24 mouse cellular contexts compared by ENCODE assay signal in the genomic region with DNA sequence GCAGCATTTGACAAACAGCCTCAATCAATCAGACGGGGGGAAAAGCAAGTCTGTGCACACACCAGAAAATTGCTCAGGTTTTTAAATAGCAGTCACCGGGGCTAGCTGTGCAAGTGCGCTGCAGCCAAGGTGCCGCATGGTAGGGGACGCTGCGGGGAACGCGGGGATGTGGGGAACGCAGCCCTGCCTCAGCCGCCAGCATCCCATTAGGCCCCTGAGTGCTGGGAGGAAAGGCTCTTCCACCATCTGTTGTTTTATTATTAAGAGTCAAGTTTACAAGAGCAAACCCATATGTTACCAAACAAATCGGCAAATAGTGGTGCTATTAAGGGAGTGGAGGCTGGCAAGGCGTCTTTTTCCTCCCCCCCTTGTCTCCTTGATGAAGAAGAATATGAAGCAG. TPM values are rescaled to one million over a fixed set of nuclear protein-coding genes. Genes with fewer than 3 reads are reported as not detected.
A peak's percentile ranks its signal among the peaks of the same experiment; 100 is the strongest.
DNase-seq lines count a peak whose midpoint lies in the region; ATAC-seq lines count a peak whose summit lies in the region.
"Had no signal": no experiment of that assay in that cellular context is flagged by ENCODE, and none has a peak within 500 bp of the region (broad histone marks: within the 10 kb centered on the region; RNA-seq: fewer than 3 reads in every experiment).

No protein-coding gene starts in this region.

- peak; percentile 53; the same call in 1 of the 2 replicates for ATAC-seq in forebrain, embryonic 13.5 days
- no peak for ATAC-seq in forebrain, embryonic 15.5 days (replicated peaks)
- ATAC-seq in midbrain, embryonic 11.5 days (ENCODE audit: low FRiP score) = no peak
- peak; percentile 18; the same call in 1 of the 2 replicates for ATAC-seq in limb, embryonic 13.5 days (ENCODE audit: low FRiP score, low read depth)
- ATAC-seq: CD4-positive, CD25-positive, alpha-beta regulatory T cell, adult 4 months; liver, embryonic 12.5 days; midbrain, embryonic 13.5 days had no signal

- peak; percentile 85 for DNase-seq in midbrain, embryonic 11.5 days (ENCODE audit: low spot score, missing footprints)
- no peak for DNase-seq in midbrain, embryonic 10.5 days (ENCODE audit: low spot score)
- peak; percentile 50 for DNase-seq in cerebellum, adult 8-10 months
- no peak for DNase-seq in thymus, postnatal 0 days (ENCODE audit: low spot score)
- DNase-seq in thymus, postnatal 4 days = no peak
- DNase-seq: adrenal gland, postnatal 36 days; gastrocnemius, postnatal 25 days; heart, adult 18-20 months; heart, postnatal 10 days; kidney, adult 11 months; kidney, postnatal 4 days; lung, adult 18-20 months; lung, postnatal 14 days; right cerebral cortex, postnatal 4 days; thymus, postnatal 25 days had no signal

- H3K27me3 ChIP-seq in forebrain, embryonic 13.5 days = peaks cover 98% of the 10 kb centered on the region
- H3K27me3 ChIP-seq in forebrain, embryonic 15.5 days = peaks cover 83% of the 10 kb centered on the region
- peaks cover 79% of the 10 kb centered on the region for H3K27me3 ChIP-seq in midbrain, embryonic 11.5 days (ENCODE audit: control insufficient read depth, insufficient read depth, low read length)
- H3K27me3 ChIP-seq in midbrain, embryonic 10.5 days (ENCODE audit: low read depth, poor library complexity, severe bottlenecking) = peaks cover 100% of the 10 kb centered on the region
- no peaks in the 10 kb centered on the region for H3K27me3 ChIP-seq in limb, embryonic 13.5 days
- H3K27me3 ChIP-seq: liver, embryonic 12.5 days had no signal

- no peak overlapping the region for H3K27ac ChIP-seq in forebrain, embryonic 13.5 days
- H3K27ac ChIP-seq in forebrain, embryonic 15.5 days (replicated peaks) = no peak overlapping the region
- no peak overlapping the region for H3K27ac ChIP-seq in midbrain, embryonic 11.5 days (ENCODE audit: low read depth, low read length)
- H3K27ac ChIP-seq in midbrain, embryonic 10.5 days (replicated peaks) = no peak overlapping the region
- no peak overlapping the region for H3K27ac ChIP-seq in limb, embryonic 13.5 days
- H3K27ac ChIP-seq: embryonic facial prominence, embryonic 15.5 days; kidney, embryonic 15.5 days; liver, embryonic 12.5 days; midbrain, embryonic 13.5 days had no signal

- no peaks in the 10 kb centered on the region for H3K36me3 ChIP-seq in forebrain, embryonic 13.5 days (ENCODE audit: poor library complexity, severe bottlenecking)
- H3K36me3 ChIP-seq in forebrain, embryonic 15.5 days = no peaks in the 10 kb centered on the region
- H3K36me3 ChIP-seq in midbrain, embryonic 11.5 days (ENCODE audit: control insufficient read depth, insufficient read depth, low read length) = no peaks in the 10 kb centered on the region
- no peaks in the 10 kb centered on the region for H3K36me3 ChIP-seq in midbrain, embryonic 10.5 days
- no peaks in the 10 kb centered on the region for H3K36me3 ChIP-seq in limb, embryonic 13.5 days
- H3K36me3 ChIP-seq: embryonic facial prominence, embryonic 15.5 days; heart, embryonic 12.5 days; kidney, embryonic 15.5 days; midbrain, embryonic 13.5 days had no signal

- H3K9ac ChIP-seq in forebrain, embryonic 13.5 days = no peak overlapping the region
- no peak overlapping the region for H3K9ac ChIP-seq in forebrain, embryonic 15.5 days (replicated peaks)
- H3K9ac ChIP-seq in midbrain, embryonic 11.5 days (ENCODE audit: low read length) = no peak overlapping the region
- no peak overlapping the region for H3K9ac ChIP-seq in limb, embryonic 13.5 days
- H3K9ac ChIP-seq: embryonic facial prominence, embryonic 15.5 days; heart, embryonic 12.5 days; kidney, embryonic 15.5 days; liver, embryonic 12.5 days; midbrain, embryonic 13.5 days had no signal

- no peaks in the 10 kb centered on the region for H3K9me3 ChIP-seq in forebrain, embryonic 13.5 days (replicated peaks)
- no peaks in the 10 kb centered on the region for H3K9me3 ChIP-seq in forebrain, embryonic 15.5 days
- no peaks in the 10 kb centered on the region for H3K9me3 ChIP-seq in midbrain, embryonic 11.5 days (ENCODE audit: control insufficient read depth, low read length)
- H3K9me3 ChIP-seq in midbrain, embryonic 10.5 days (replicated peaks) = 0 out of 2 replicates have a peak, but pooled peaks cover 4% of the 10 kb centered on the region
- 0 out of 2 replicates have a peak, but pooled peaks cover 3% of the 10 kb centered on the region for H3K9me3 ChIP-seq in limb, embryonic 13.5 days
- H3K9me3 ChIP-seq: embryonic facial prominence, embryonic 15.5 days; heart, embryonic 12.5 days; kidney, embryonic 15.5 days; liver, embryonic 12.5 days; midbrain, embryonic 13.5 days had no signal

- H3K4me3 ChIP-seq in forebrain, embryonic 13.5 days = no peak overlapping the region
- no peak overlapping the region for H3K4me3 ChIP-seq in forebrain, embryonic 15.5 days
- no peak overlapping the region for H3K4me3 ChIP-seq in midbrain, embryonic 11.5 days (ENCODE audit: low read depth, low read length)
- no peak overlapping the region for H3K4me3 ChIP-seq in midbrain, embryonic 10.5 days
- H3K4me3 ChIP-seq in limb, embryonic 13.5 days = no peak overlapping the region
- H3K4me3 ChIP-seq: embryonic facial prominence, embryonic 15.5 days; heart, embryonic 12.5 days; kidney, embryonic 15.5 days; liver, embryonic 12.5 days; midbrain, embryonic 13.5 days had no signal

- peaks cover 21% of the 10 kb centered on the region for H3K4me1 ChIP-seq in forebrain, embryonic 13.5 days
- peaks cover 22% of the 10 kb centered on the region for H3K4me1 ChIP-seq in forebrain, embryonic 15.5 days
- H3K4me1 ChIP-seq in midbrain, embryonic 11.5 days (ENCODE audit: control insufficient read depth, insufficient read depth, low read length) = peaks cover 10% of the 10 kb centered on the region
- peaks cover 54% of the 10 kb centered on the region for H3K4me1 ChIP-seq in midbrain, embryonic 10.5 days
- H3K4me1 ChIP-seq in limb, embryonic 13.5 days = peaks cover 21% of the 10 kb centered on the region
- H3K4me1 ChIP-seq: embryonic facial prominence, embryonic 15.5 days; heart, embryonic 12.5 days; liver, embryonic 12.5 days had no signal

- 29% methylated on average over 12 of the region's 12 CpGs for WGBS in forebrain, embryonic 13.5 days
- 20% methylated on average over 12 of the region's 12 CpGs for WGBS in forebrain, embryonic 15.5 days
- WGBS in midbrain, embryonic 11.5 days = 48% methylated on average over 12 of the region's 12 CpGs
- 52% methylated on average over 12 of the region's 12 CpGs for WGBS in midbrain, embryonic 10.5 days
- WGBS in limb, embryonic 13.5 days = 5% methylated on average over 12 of the region's 12 CpGs

- no peak overlapping the region for H3K4me2 ChIP-seq in forebrain, embryonic 13.5 days
- no peak overlapping the region for H3K4me2 ChIP-seq in forebrain, embryonic 15.5 days (replicated peaks)
- H3K4me2 ChIP-seq in midbrain, embryonic 11.5 days = no peak overlapping the region
- H3K4me2 ChIP-seq in limb, embryonic 13.5 days (replicated peaks) = 0 out of 2 replicates have a peak overlapping the region, but pooled peaks have one; percentile 21
- H3K4me2 ChIP-seq: embryonic facial prominence, embryonic 15.5 days; heart, embryonic 12.5 days; kidney, embryonic 15.5 days; liver, embryonic 12.5 days; midbrain, embryonic 13.5 days had no signal

RNA-seq across cellular contexts. Expression of gene Ass1, which starts 19.2 kb away (rescaled TPM):
- 5.6 and 5.9 TPM in 2 replicates for polyA plus RNA-seq in forebrain, embryonic 13.5 days (2015; fragmentation: Nextera tagmentation; extraction: Ambion mirVana)
- 4.5 and 6.3 TPM in 2 replicates for polyA plus RNA-seq in forebrain, embryonic 15.5 days (2015; fragmentation: Nextera tagmentation; extraction: Ambion mirVana)
- polyA plus RNA-seq in midbrain, embryonic 11.5 days (2014; fragmentation: Nextera tagmentation; extraction: Ambion mirVana) = 9.6 and 10.3 TPM in 2 replicates
- 11.4 and 13.3 TPM in 2 replicates for polyA plus RNA-seq in midbrain, embryonic 10.5 days (2016; fragmentation: Nextera tagmentation; extraction: Ambion mirVana)
- polyA plus RNA-seq in limb, embryonic 13.5 days (2015; fragmentation: Nextera tagmentation; extraction: Ambion mirVana) = 9.7 and 10.9 TPM in 2 replicates
- polyA plus RNA-seq in thymus, postnatal 0 days (2015; fragmentation: Nextera tagmentation; extraction: Ambion mirVana) = 23.9 and 24.1 TPM in 2 replicates

Comparison
In these comparisons a context has a peak if more than half of its experiments do, and no peak if none do; other contexts are left out.
1. ATAC-seq: peak in forebrain, embryonic 13.5 days (single experiment) and limb, embryonic 13.5 days (single experiment); none in forebrain, embryonic 15.5 days (single experiment) and midbrain, embryonic 11.5 days (single experiment).
2. DNase-seq: peak in midbrain, embryonic 11.5 days (single experiment) and cerebellum, adult 8-10 months (single experiment); none in midbrain, embryonic 10.5 days (single experiment), thymus, postnatal 0 days (single experiment) and thymus, postnatal 4 days (single experiment).